Mouse (Mus musculus): Measurements from ENCODE around the gene Top3b.

Top3b gene

GRCm38 (mm10) chr16:16865696-16866561 is 4.6 kb upstream of the Top3b start:
- H3K36me3 ChIP-seq (ENCODE audit: control insufficient read depth, insufficient read depth, low read length, poor library complexity, severe bottlenecking): no peaks in the 10 kb centered on the region
- no peaks in the 10 kb centered on the region for H3K27me3 ChIP-seq (ENCODE audit: control insufficient read depth, insufficient read depth, low read length, poor library complexity, severe bottlenecking)
- DNase-seq (ENCODE audit: low read depth, low spot score): peak; percentile 17

- no peaks in the 10 kb centered on the region for H3K27me3 ChIP-seq (ENCODE audit: control insufficient read depth, insufficient read depth, low read length, poor library complexity, severe bottlenecking)
- H3K36me3 ChIP-seq (ENCODE audit: control insufficient read depth, insufficient read depth, low read length, poor library complexity, severe bottlenecking): no peaks in the 10 kb centered on the region
- DNase-seq (ENCODE audit: low read depth, low spot score): no peak
These were observed 307 bp upstream of the Top3b start for GRCm38 (mm10) chr16:16870241-16870616.

DNA sequence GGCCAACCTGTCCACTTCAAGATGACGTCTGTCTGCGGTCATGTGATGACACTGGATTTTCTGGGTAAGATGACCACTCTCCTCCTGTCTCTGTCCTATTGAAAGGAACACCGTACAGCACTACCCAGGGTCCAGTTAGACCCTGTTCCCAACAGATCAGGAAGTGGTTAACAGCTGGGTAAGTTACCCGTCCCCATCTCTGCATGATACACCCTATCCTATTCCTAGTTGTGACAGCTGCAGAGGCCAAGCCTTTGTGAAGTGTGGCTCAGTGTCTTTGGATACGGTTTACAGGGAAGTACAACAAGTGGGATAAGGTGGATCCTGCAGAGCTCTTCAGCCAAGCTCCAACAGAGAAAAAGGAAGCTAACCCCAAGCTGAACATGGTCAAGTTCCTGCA is 8.5 kb downstream of the Top3b start:
- no peak for DNase-seq (ENCODE audit: low read depth, low spot score)
- Histone ChIP-seq H3K36me3 (ENCODE audit: control insufficient read depth, insufficient read depth, low read length, poor library complexity, severe bottlenecking) (peaks cover 29% of the 10 kb centered on the region; the same call in 1 of the 2 replicates), H3K27me3 (ENCODE audit: control insufficient read depth, insufficient read depth, low read length, poor library complexity, severe bottlenecking) (no peaks in the 10 kb centered on the region)

DNA sequence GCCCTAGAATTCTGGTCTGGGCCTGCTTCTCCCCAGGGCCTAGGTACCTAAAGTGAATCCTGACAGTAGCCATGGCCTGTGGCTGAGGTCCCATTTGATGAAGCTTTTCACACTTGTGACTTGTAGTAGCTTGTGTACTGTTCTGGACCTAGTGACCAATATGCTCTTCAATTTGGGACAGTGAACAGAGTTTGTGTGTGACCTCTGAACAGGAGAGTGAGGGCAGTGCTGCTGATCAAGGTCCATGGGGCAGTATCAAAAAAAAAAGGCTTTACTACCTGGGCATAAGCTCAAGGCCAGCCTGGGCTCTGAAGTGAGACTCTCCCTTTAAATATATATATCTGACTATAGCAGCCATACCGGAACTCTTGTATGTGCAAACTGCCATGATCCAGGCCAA is 17.8 kb downstream of the Top3b start:
- no peak for DNase-seq (ENCODE audit: low read depth, low spot score)

DNA sequence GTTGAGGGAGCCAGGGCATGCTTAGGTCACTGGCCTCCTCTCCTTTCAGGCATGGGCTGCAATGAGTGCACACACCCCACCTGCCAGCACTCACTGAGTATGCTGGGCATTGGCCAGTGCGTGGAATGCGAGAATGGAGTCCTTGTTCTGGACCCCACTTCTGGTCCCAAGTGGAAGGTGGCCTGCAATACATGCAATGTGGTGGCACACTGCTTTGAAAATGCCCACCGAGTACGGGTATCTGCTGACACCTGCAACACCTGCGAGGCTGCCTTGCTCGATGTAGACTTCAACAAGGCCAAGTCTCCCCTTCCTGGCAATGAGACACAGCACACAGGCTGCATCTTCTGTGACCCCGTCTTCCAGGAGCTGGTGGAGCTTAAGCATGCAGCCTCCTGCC is 21.8 kb downstream of the Top3b start:
- H3K36me3 ChIP-seq (ENCODE audit: control insufficient read depth, insufficient read depth, low read length, poor library complexity, severe bottlenecking): peaks cover 4% of the 10 kb centered on the region; the same call in 1 of the 2 replicates
- no peak for DNase-seq (ENCODE audit: low read depth, low spot score)
- H3K27me3 ChIP-seq (ENCODE audit: control insufficient read depth, insufficient read depth, low read length, poor library complexity, severe bottlenecking): no peaks in the 10 kb centered on the region

More for the DNA sequence above, 17.8 kb downstream of the Top3b start:
- no peaks in the 10 kb centered on the region for H3K27me3 ChIP-seq (ENCODE audit: control insufficient read depth, insufficient read depth, low read length, poor library complexity, severe bottlenecking)
- peaks cover 18% of the 10 kb centered on the region for H3K36me3 ChIP-seq (ENCODE audit: control insufficient read depth, insufficient read depth, low read length, poor library complexity, severe bottlenecking)

DNA sequence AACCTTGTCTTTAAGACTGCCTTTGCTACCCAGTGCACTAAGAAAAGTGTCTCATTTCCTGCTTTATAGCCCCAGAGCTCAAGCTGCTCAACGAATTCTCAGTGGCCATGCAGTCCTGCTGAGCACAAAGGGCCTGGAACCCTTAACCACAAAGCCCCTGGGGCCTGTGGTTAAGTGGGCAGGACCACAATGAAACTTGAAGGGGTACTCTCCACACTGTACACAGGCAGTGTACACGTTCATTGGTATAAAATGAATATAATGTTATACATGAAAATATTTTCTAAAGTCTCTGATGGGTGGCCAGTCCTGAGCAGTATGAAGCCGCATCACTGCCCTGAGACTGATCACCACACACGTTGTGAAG is 25.5 kb downstream of the Top3b start:
- H3K27me3 ChIP-seq (ENCODE audit: control insufficient read depth, insufficient read depth, low read length, poor library complexity, severe bottlenecking): no peaks in the 10 kb centered on the region
- peak; percentile 76 for DNase-seq (ENCODE audit: low read depth, low spot score)
- H3K36me3 ChIP-seq (ENCODE audit: control insufficient read depth, insufficient read depth, low read length, poor library complexity, severe bottlenecking): peaks cover 3% of the 10 kb centered on the region; the same call in 1 of the 2 replicates

DNA sequence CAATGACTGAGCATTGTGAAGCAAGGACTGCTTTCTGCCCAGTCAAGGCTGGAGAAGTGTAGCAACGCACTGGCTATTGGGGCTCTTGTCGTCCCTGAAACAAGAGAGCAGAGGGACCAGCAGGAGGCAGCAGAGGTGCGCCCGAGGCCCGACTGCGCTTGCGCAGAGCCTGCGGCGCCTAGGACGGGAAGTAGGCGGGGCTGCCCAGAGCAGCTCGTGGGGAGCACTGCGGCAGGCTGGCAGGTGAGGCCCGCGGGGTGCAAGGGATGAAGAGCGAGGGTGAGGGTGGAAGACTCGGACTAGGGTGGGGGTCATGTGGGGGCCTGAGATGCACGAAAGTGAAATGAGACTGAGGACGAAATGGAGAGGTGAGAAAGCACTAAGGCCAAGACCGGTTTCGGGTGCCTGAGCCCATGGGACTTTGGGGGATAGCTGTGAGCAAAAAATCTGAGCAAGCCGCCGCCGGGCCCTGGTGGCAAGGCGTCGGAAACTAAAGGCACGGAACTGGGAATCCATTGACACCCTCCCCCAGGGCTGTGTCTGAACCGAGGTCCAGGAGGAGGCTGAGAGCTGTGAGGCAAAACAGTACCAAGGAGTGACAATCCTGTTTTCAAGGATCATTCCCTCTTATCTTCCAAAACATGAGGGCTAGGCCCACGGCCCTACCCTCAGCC is 26.0 kb downstream of the Top3b start, which contains the start of gene Ppm1f:
TSS of gene Ppm1f (plus strand) at position 88 of the 674 bp plus-strand sequence.
- DNase-seq (ENCODE audit: low read depth, low spot score): peak; percentile 97
- H3K36me3 ChIP-seq (ENCODE audit: control insufficient read depth, insufficient read depth, low read length, poor library complexity, severe bottlenecking): peaks cover 3% of the 10 kb centered on the region; the same call in 1 of the 2 replicates
- H3K27me3 ChIP-seq (ENCODE audit: control insufficient read depth, insufficient read depth, low read length, poor library complexity, severe bottlenecking): no peaks in the 10 kb centered on the region

- Histone ChIP-seq H3K36me3 (ENCODE audit: control insufficient read depth, insufficient read depth, low read length, poor library complexity, severe bottlenecking) (no peaks in the 10 kb centered on the region; the same call in 1 of the 2 replicates), H3K27me3 (ENCODE audit: control insufficient read depth, insufficient read depth, low read length, poor library complexity, severe bottlenecking) (no peaks in the 10 kb centered on the region)
- DNase-seq (ENCODE audit: low read depth, low spot score): peak; percentile 18
These were observed 26.6 kb downstream of the Top3b start for GRCm38 (mm10) chr16:16897056-16897584.

- DNase-seq (ENCODE audit: low read depth, low spot score): no peak
- Histone ChIP-seq H3K36me3 (ENCODE audit: control insufficient read depth, insufficient read depth, low read length, poor library complexity, severe bottlenecking) (no peaks in the 10 kb centered on the region), H3K27me3 (ENCODE audit: control insufficient read depth, insufficient read depth, low read length, poor library complexity, severe bottlenecking) (no peaks in the 10 kb centered on the region)
These were observed 31.8 kb downstream of the Top3b start for GRCm38 (mm10) chr16:16902329-16902728.

GRCm38 (mm10) chr16:16903188-16903587 is 32.7 kb downstream of the Top3b start:
- no peak for DNase-seq (ENCODE audit: low read depth, low spot score)

DNA sequence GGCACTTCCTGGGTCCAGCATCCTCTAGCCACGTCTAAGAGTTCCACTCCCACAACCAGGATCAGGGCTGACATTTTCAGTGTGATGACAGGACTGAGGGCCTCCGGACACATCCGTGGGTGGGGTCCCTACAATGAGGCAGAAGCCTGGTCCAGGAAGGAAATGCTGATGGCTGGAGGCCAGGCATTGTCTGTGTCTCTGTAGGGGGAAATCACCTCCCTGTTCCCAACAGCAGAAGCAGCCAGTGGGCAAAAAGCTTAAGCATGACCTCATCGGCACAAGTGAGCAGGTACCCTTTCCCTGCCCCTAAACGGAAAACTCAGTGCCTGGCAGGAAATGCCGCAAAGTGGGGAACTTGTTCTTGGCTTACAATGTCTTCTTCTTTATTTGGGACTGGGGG is 37.3 kb downstream of the Top3b start:
- Histone ChIP-seq H3K27me3 (ENCODE audit: control insufficient read depth, insufficient read depth, low read length, poor library complexity, severe bottlenecking) (no peaks in the 10 kb centered on the region), H3K36me3 (ENCODE audit: control insufficient read depth, insufficient read depth, low read length, poor library complexity, severe bottlenecking) (no peaks in the 10 kb centered on the region)
- DNase-seq (ENCODE audit: low read depth, low spot score): no peak

More at GRCm38 (mm10) chr16:16903188-16903587, 32.7 kb downstream of the Top3b start:
- Histone ChIP-seq H3K27me3 (ENCODE audit: control insufficient read depth, insufficient read depth, low read length, poor library complexity, severe bottlenecking) (no peaks in the 10 kb centered on the region), H3K36me3 (ENCODE audit: control insufficient read depth, insufficient read depth, low read length, poor library complexity, severe bottlenecking) (no peaks in the 10 kb centered on the region)

DNA sequence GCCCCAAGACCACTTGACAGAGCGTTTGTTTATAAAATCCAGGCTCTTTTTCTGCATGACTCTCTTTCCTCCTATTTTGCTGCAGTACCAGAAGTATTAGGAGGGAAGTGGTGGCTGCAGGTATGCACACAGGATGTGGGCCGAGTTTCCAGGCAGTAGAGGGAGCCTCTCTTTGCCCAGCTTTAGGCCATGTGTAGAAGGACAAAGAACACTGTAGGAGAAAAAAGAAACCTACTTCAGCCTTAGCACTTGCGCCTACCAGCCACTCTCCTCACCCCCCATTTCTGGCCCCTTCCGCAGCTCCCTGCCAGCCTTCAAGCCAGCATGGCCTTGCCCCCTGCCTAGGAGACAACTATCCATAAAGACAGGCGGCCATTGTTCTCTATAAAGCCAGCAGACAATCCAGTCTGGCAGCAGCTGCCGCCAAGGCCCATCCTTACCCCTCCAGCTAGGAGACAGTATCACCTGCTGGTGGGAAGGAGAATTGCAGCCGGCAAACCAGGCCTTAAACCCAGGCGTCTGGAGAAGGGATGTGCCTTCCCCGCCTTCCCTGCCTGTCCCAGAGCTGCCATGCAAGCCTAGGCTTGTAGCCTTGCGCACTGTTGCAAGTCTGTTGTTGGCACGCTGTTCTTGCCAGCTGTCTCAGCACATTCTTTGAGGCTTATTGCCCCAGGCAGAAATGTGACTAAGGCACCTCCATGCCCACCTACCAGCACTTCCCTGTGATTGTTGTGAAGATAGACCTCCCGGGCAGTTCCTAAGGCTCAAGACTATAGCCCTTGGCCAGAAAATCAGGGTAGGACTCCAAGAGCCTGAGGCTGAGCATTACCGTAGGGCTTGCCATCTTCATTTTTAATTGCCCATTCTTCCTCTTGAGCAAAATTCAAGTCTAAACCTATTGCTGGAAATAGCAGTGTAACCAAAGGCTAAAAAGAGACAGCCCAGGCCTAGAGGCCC is 41.4 kb downstream of the Top3b start:
- DNase-seq (ENCODE audit: low read depth, low spot score): peak; percentile 78
- peaks cover 7% of the 10 kb centered on the region for H3K36me3 ChIP-seq (ENCODE audit: control insufficient read depth, insufficient read depth, low read length, poor library complexity, severe bottlenecking)
- no peaks in the 10 kb centered on the region for H3K27me3 ChIP-seq (ENCODE audit: control insufficient read depth, insufficient read depth, low read length, poor library complexity, severe bottlenecking)

DNA sequence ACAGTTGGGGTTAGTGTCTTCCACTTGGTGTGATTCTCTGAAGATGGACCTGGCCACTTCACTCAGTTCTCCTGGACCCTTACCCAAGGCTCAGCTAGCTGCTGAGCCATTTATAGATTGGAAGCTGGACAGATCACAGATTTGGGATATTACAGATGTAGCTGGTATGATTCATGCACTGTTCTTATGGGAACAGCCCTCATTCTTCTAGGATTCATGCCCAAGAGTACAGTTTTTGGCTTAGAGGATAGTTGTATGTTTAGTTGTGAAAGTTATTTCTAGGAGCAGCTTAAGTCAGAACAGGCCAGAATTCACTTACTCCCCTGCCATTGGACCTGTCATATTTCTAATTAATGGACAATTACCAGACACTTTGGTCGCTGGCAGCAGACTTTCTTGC is 42.9 kb downstream of the Top3b start:
- Histone ChIP-seq H3K27me3 (ENCODE audit: control insufficient read depth, insufficient read depth, low read length, poor library complexity, severe bottlenecking) (no peaks in the 10 kb centered on the region), H3K36me3 (ENCODE audit: control insufficient read depth, insufficient read depth, low read length, poor library complexity, severe bottlenecking) (peaks cover 7% of the 10 kb centered on the region)
- no peak for DNase-seq (ENCODE audit: low read depth, low spot score)

DNA sequence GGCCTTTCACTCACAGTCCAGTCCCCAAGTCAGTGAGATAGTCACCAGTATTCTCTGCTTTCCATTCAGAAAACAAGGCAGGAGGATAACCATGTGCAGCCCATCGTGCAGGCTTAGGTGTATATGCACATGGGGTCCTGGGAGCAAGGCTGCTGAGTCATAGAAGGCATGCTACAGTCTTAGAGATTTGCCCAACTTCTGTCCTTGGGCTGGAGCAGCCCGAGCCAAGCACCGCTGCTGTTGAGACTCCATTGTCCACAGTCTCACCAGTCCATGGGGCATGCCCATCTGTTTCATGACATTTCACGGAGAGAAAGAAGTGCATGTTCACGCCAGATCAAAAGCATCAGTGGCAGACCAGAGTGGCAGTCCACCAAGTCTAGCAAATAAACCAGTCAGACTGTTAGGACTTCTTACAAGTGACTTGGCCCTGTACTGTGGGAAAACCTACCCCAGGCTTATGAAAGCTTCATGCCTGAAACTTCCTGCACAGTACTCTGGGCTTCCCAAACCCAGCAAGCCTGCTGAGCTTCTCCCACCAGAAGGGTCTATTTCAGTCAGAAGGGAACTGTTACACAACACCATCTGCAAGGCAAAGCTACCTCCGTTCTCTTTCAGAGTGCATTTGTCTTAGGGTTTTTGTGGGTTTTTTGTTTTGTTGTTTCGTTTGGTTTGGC is 48.0 kb downstream of the Top3b start:
- H3K27me3 ChIP-seq (ENCODE audit: control insufficient read depth, insufficient read depth, low read length, poor library complexity, severe bottlenecking): no peaks in the 10 kb centered on the region
- DNase-seq (ENCODE audit: low read depth, low spot score): no peak
- H3K36me3 ChIP-seq (ENCODE audit: control insufficient read depth, insufficient read depth, low read length, poor library complexity, severe bottlenecking): peaks cover 7% of the 10 kb centered on the region

Measured in splenic B cell, adult 2 months (primary cell).